Mouse (Mus musculus) megakaryocyte, embryonic 14.5 days (primary cell): ENCODE data around the gene Stk17b.

Source experiments
- FLI1 ChIP-seq: IDR thresholded peaks from 2 replicates; pipeline ENCODE4 v1.6.1; 2012; ENCODE audit warnings: low read length, inconsistent platforms, mixed read lengths
- GATA1 ChIP-seq: IDR thresholded peaks from 3 replicates; pipeline ENCODE4 v1.6.1; 2012; ENCODE audit warnings: mixed read lengths, low read length, inconsistent platforms, borderline replicate concordance

DNA sequence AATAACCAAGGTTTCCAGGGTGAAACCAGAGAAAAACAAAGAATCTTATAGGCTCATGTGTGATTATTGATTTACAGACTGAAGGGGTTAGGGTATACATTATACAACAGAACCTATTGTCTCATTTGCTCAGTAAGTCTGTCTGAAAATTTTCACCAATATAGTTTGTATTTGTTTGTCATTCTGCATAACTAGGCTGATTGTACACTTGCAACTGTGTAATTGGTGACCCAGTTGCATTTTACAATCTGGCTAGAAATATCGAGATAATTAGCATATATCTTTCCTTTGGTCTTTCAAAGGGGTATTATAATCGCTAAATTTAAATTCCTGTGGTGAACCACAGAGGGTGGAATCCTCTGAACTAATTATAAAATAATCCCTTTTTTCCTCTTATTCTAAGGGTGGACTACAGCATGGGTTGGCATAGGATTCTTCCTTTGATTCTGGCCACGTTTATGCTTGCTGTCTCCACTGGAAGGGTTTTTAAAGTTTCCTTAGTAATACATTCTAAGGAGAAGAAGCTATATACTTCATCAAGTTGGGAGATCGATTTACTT is 44.2 kb downstream of the Stk17b start:
- TF ChIP-seq GATA1 (no peak), FLI1 (no peak)
